8 mouse cellular contexts compared by ENCODE assay signal in the genomic region with DNA sequence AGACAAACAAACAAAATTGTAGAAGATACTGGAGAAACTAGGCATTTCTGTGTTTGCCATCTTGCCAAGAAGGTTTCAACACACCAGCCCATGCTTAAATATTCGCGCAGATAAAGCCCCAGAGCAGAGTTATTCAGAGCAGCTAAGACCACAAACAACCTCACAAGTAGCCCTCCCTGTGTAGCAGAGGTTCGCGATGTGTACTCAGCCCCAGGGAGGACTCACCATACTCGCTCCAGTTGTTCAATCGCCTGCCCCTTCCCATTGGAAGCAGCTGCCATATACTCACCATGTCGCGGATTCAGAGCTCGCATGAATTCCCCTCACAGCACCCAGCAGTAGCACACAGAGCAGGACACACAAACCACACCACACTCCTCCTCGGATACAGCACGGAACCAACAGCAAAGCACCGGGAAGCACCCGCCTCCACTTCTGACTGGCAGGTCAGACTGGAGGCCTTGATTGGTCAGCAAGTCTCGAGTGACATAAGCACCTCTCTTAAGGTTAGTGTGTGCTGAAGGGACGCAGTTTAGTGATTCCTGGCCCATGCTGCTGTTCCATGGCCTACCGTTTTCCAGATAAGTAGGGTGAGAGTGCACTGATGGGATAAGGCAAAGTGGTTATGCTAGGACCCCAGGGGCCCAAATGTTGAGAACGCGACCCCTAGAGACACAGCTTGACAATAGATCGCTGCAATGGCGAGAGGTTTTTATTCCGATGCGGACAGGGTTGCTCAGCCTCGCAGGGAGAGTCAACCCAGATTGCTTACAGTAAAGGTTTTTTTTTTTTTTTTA. TPM values are rescaled to one million over a fixed set of nuclear protein-coding genes. Genes with fewer than 3 reads are reported as not detected.
DNase-seq lines count a peak whose midpoint lies in the region; ATAC-seq and TF ChIP-seq lines count a peak whose summit lies in the region.
"Not testable (repeated sequence)": the region's sequence is repeated elsewhere in the genome, so short reads cannot be mapped to it uniquely, and the experiment has no call there.

A gene (minus strand): TSS at position 381 of the 797 bp plus-strand sequence.

- peak within 1 kb of the TSS; percentile 64 for H3K4me2 ChIP-seq in hindbrain, embryonic 16.5 days (ENCODE audit: low read length)

- TF ChIP-seq CTCF in cortical plate, adult 2 months (IDR thresholded peaks at IDR 0.05; ENCODE audit: extremely low read depth, insufficient read depth, low read length); gastrocnemius, adult 2 months (IDR thresholded peaks at IDR 0.05): not testable (repeated sequence)

- not testable (repeated sequence) for H3K4me1 ChIP-seq in cortical plate, adult 2 months (ENCODE audit: control insufficient read depth, insufficient read depth, low read length); hindbrain, embryonic 16.5 days (ENCODE audit: control insufficient read depth, insufficient read depth, low read depth, low read length)

- peak within 1 kb of the TSS; percentile 66; the same call in 1 of the 2 replicates for H3K27ac ChIP-seq in cortical plate, adult 2 months (ENCODE audit: insufficient read depth, low read length)
- H3K27ac ChIP-seq in gastrocnemius, adult 2 months: peak within 1 kb of the TSS; percentile 90
- H3K27ac ChIP-seq in hindbrain, embryonic 16.5 days (ENCODE audit: low read depth, low read length): peak within 1 kb of the TSS; percentile 72

- TF ChIP-seq POLR2A in cortical plate, adult 2 months (IDR thresholded peaks at IDR 0.05; ENCODE audit: extremely low read depth, insufficient read depth, low read length): peak; percentile 58

- peak; percentile 100 for ATAC-seq in hindbrain, embryonic 16.5 days

- WGBS in hindbrain, embryonic 16.5 days: under 1% methylated on average over 23 of the region's 23 CpGs

- peak within 1 kb of the TSS; percentile 57 for H3K4me3 ChIP-seq in cortical plate, adult 2 months (ENCODE audit: insufficient read depth, low read length)
- H3K4me3 ChIP-seq in gastrocnemius, adult 2 months: peak within 1 kb of the TSS; percentile 79
- H3K4me3 ChIP-seq in hindbrain, embryonic 16.5 days (ENCODE audit: low read length): peak within 1 kb of the TSS; percentile 59

- H3K27me3 ChIP-seq in hindbrain, embryonic 16.5 days (replicated peaks; ENCODE audit: control insufficient read depth, insufficient read depth, low read length): not testable (repeated sequence)

- peak; percentile 86 for DNase-seq in adipocyte (ENCODE audit: low spot score)
- peak; percentile 86 for DNase-seq in gastrocnemius, adult 2 months
- peak; percentile 79 for DNase-seq in left cerebral cortex, adult 11 months (ENCODE audit: low spot score)
- DNase-seq in lung, postnatal 36 days: peak; percentile 93
- peak; percentile 80 for DNase-seq in retina, embryonic 14.5 days (ENCODE audit: low spot score)
- peak; percentile 60 to 70 for DNase-seq in thymus, postnatal 36 days

- peak within 1 kb of the TSS; percentile 74 for H3K9ac ChIP-seq in hindbrain, embryonic 16.5 days (ENCODE audit: low read depth, low read length)

- not testable (repeated sequence) for H3K9me3 ChIP-seq in hindbrain, embryonic 16.5 days (ENCODE audit: control insufficient read depth, low read length)

- not testable (repeated sequence) for H3K36me3 ChIP-seq in hindbrain, embryonic 16.5 days (ENCODE audit: control insufficient read depth, insufficient read depth, low read length)

- intact Hi-C loops in gastrocnemius, adult 2 months (cut with DNase I): loop anchor here (10.0 kb wide), 1 partner anchor 188 kb away; a partner anchor contains a TSS

RNA-seq across cellular contexts. Expression of the gene that starts here (rescaled TPM):
- polyA plus RNA-seq in cortical plate, adult 2 months (2012; rRNA removed): 3.4 and 4.1 TPM in 2 replicates
- 1 to 10 TPM; 3.6 to 4.1 TPM for total RNA-seq in gastrocnemius, adult 2 months (2021)
- polyA plus RNA-seq in hindbrain, embryonic 16.5 days (2015; fragmentation: Nextera tagmentation; extraction: Ambion mirVana): 6.9 and 7.3 TPM in 2 replicates

Comparison
In these comparisons a context has a peak if more than half of its experiments do, and no peak if none do; other contexts are left out.
1. Peak in every context shown above with its lines: DNase-seq, ATAC-seq, H3K4me3 ChIP-seq and H3K27ac ChIP-seq.